Mouse (Mus musculus): ENCODE data around the gene Rfk. TPM values are rescaled to one million over a fixed set of nuclear protein-coding genes. Genes with fewer than 3 reads are reported as not detected.

The Rfk gene
- polyA plus RNA-seq, 1 experiment = 15.3 TPM

- no peaks in the 10 kb centered on the region for H3K79me2 ChIP-seq (ENCODE audit: control insufficient read depth, insufficient read depth)
- no peaks in the 10 kb centered on the region for H3K79me3 ChIP-seq (ENCODE audit: low read depth)
- no peaks in the 10 kb centered on the region for H3K36me3 ChIP-seq (ENCODE audit: control insufficient read depth, insufficient read depth)
- no peak overlapping the region for H3ac ChIP-seq (ENCODE audit: control insufficient read depth, insufficient read length, low read depth)
- peaks cover 3% of the 10 kb centered on the region for H3K27me3 ChIP-seq (ENCODE audit: control insufficient read depth, insufficient read depth, insufficient read length)
- H3K4me3 ChIP-seq (ENCODE audit: insufficient read depth, poor library complexity, severe bottlenecking) = no peak overlapping the region
- no peak for TF ChIP-seq CTCF (IDR thresholded peaks at IDR 0.05; ENCODE audit: control insufficient read depth, insufficient read depth, insufficient read length)
Measured at GRCm38 (mm10) chr19:17428561-17428914, 34.7 kb downstream of the Rfk start.

DNA sequence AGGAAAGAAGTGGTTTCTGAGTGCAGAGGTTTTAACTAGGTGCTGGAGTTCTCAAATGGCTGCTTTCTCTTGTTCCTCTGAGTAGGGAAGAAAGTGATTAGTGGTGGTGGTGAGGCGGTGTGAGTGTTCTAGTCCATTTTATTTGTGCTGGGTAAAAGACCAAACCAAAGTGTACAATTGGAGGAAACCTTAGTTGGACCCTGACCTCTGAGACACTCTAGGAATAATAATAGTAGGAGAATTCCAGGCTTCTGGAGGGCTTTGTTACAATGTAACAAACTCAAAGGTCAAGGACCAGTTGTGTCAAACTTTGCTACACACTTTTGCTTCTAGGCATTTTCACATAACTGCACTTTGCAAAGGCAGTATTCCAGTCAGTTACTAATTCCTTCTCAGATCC lies 42.8 kb downstream of the Rfk start:
- H3K4me3 ChIP-seq (ENCODE audit: insufficient read depth, poor library complexity, severe bottlenecking) = no peak overlapping the region
- no peak overlapping the region for H3ac ChIP-seq (ENCODE audit: control insufficient read depth, insufficient read length, low read depth)
- no peaks in the 10 kb centered on the region for H3K79me2 ChIP-seq (ENCODE audit: control insufficient read depth, insufficient read depth)
- TF ChIP-seq MYOG (IDR thresholded peaks at IDR 0.05; ENCODE audit: control insufficient read depth, extremely low read depth, insufficient read length) (no peak), FOSL1 (IDR thresholded peaks at IDR 0.05; ENCODE audit: insufficient read depth, low read length, poor library complexity, severe bottlenecking) (no peak), USF1 (IDR thresholded peaks at IDR 0.05; ENCODE audit: low read depth) (no peak), CEBPB (IDR thresholded peaks at IDR 0.05; ENCODE audit: low read depth) (no peak), MAX (IDR thresholded peaks at IDR 0.05) (no peak), MYOD1 (IDR thresholded peaks at IDR 0.05; ENCODE audit: control insufficient read depth, insufficient read length, low read depth) (no peak), CTCF (IDR thresholded peaks at IDR 0.05; ENCODE audit: control insufficient read depth, insufficient read depth, insufficient read length) (no peak)
- H3K27me3 ChIP-seq (ENCODE audit: control insufficient read depth, insufficient read depth, insufficient read length) = no peaks in the 10 kb centered on the region
- no peaks in the 10 kb centered on the region for H3K79me3 ChIP-seq (ENCODE audit: low read depth)
- no peaks in the 10 kb centered on the region for H3K36me3 ChIP-seq (ENCODE audit: control insufficient read depth, insufficient read depth)

DNA sequence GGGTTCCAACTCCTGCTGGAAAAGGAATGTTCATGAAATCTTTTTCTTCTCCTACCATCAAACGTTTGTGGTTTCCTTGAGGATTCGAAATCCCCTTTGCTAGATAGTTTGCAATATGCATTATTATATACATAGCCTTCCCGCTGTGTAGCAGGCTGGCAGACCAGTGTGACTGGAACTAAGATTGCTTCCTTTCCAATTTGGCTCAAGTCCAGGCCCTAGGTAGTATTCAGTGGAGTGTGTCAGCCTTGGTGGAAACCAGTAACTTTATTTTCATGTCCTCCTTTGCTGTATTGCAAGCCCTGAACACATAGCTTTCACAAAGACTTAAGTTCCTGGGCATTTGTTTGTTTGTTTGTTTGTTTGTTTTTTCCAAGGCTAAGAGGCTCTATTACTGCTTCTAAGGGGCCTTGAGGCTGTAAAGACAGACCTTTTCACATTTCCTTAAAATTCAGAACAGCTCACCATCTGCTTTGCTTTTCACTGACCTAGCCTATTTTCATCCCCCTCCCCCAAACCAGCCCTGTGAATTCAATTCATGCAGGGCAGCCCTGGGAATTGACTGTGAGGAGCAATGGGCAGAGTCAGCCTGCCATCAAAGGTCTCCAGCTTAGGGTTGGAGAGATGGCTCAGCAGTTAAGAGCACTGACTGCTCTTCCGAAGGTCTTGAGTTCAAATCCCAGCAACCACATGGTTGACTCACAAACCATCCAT lies 45.8 kb downstream of the Rfk start:
- TF ChIP-seq USF1 (IDR thresholded peaks at IDR 0.05; ENCODE audit: low read depth) (no peak), FOSL1 (IDR thresholded peaks at IDR 0.05; ENCODE audit: insufficient read depth, low read length, poor library complexity, severe bottlenecking) (no peak), MYOG (IDR thresholded peaks at IDR 0.05; ENCODE audit: control insufficient read depth, extremely low read depth, insufficient read length) (no peak), CTCF (IDR thresholded peaks at IDR 0.05; ENCODE audit: control insufficient read depth, insufficient read depth, insufficient read length) (no peak), CEBPB (IDR thresholded peaks at IDR 0.05; ENCODE audit: low read depth) (no peak), MYOD1 (IDR thresholded peaks at IDR 0.05; ENCODE audit: control insufficient read depth, insufficient read length, low read depth) (no peak), MAX (IDR thresholded peaks at IDR 0.05) (no peak)
- Histone ChIP-seq H3K27me3 (ENCODE audit: control insufficient read depth, insufficient read depth, insufficient read length) (no peaks in the 10 kb centered on the region), H3K4me3 (ENCODE audit: insufficient read depth, poor library complexity, severe bottlenecking) (no peak overlapping the region), H3K79me3 (ENCODE audit: low read depth) (no peaks in the 10 kb centered on the region), H3K79me2 (ENCODE audit: control insufficient read depth, insufficient read depth) (no peaks in the 10 kb centered on the region), H3K36me3 (ENCODE audit: control insufficient read depth, insufficient read depth) (no peaks in the 10 kb centered on the region), H3ac (ENCODE audit: control insufficient read depth, insufficient read length, low read depth) (no peak overlapping the region)

- no peaks in the 10 kb centered on the region for H3K79me3 ChIP-seq (ENCODE audit: low read depth)
- H3K27me3 ChIP-seq (ENCODE audit: control insufficient read depth, insufficient read depth, insufficient read length) = peaks cover 3% of the 10 kb centered on the region
- no peaks in the 10 kb centered on the region for H3K79me2 ChIP-seq (ENCODE audit: control insufficient read depth, insufficient read depth)
- H3K36me3 ChIP-seq (ENCODE audit: control insufficient read depth, insufficient read depth) = no peaks in the 10 kb centered on the region
- no peak for TF ChIP-seq MYOG (IDR thresholded peaks at IDR 0.05; ENCODE audit: control insufficient read depth, extremely low read depth, insufficient read length)
- TF ChIP-seq MAX (IDR thresholded peaks at IDR 0.05) = no peak
- no peak for TF ChIP-seq MYOD1 (IDR thresholded peaks at IDR 0.05; ENCODE audit: control insufficient read depth, insufficient read length, low read depth)
- TF ChIP-seq CTCF (IDR thresholded peaks at IDR 0.05; ENCODE audit: control insufficient read depth, insufficient read depth, insufficient read length) = no peak
- no peak for TF ChIP-seq CEBPB (IDR thresholded peaks at IDR 0.05; ENCODE audit: low read depth)
- TF ChIP-seq FOSL1 (IDR thresholded peaks at IDR 0.05; ENCODE audit: insufficient read depth, low read length, poor library complexity, severe bottlenecking) = no peak
- TF ChIP-seq USF1 (IDR thresholded peaks at IDR 0.05; ENCODE audit: low read depth) = no peak
- no peak overlapping the region for H3K4me3 ChIP-seq (ENCODE audit: insufficient read depth, poor library complexity, severe bottlenecking)
- no peak overlapping the region for H3ac ChIP-seq (ENCODE audit: control insufficient read depth, insufficient read length, low read depth)
Measured at GRCm38 (mm10) chr19:17443581-17443980, 49.7 kb downstream of the Rfk start.

Other genes with a start within 250 kb of the Rfk start
- gene Gcnt1, start 21.2 kb upstream of the Rfk start, polyA plus RNA-seq (2012; fragmentation: generic; extraction: Trizol) = 0.01 TPM

Measured in C2C12 (cell line).